Mouse (Mus musculus): Measurements from ENCODE around the gene Pdzrn3.

GRCm38 (mm10) chr6:101198943-101199298 is 178.8 kb downstream of the Pdzrn3 start:
- no peak for TF ChIP-seq CTCF (IDR thresholded peaks at IDR 0.05; ENCODE audit: extremely low read depth, insufficient read length, insufficient replicate concordance, low read depth, low read length)
- no peak for TF ChIP-seq POLR2A (IDR thresholded peaks at IDR 0.05; ENCODE audit: low read depth, low read length)

Measured in small intestine, adult 2 months (tissue).